Mouse (Mus musculus) spleen, postnatal 14 days (tissue): ENCODE results near the gene Rbpjl.

Source experiments
- DNase-seq, 2 experiments: peaks; one replicate each; pipeline ENCODE4 v3.0.0; 2021 to 2022; ENCODE audit warnings: low spot score in 2 of 2

Rbpjl gene

DNA sequence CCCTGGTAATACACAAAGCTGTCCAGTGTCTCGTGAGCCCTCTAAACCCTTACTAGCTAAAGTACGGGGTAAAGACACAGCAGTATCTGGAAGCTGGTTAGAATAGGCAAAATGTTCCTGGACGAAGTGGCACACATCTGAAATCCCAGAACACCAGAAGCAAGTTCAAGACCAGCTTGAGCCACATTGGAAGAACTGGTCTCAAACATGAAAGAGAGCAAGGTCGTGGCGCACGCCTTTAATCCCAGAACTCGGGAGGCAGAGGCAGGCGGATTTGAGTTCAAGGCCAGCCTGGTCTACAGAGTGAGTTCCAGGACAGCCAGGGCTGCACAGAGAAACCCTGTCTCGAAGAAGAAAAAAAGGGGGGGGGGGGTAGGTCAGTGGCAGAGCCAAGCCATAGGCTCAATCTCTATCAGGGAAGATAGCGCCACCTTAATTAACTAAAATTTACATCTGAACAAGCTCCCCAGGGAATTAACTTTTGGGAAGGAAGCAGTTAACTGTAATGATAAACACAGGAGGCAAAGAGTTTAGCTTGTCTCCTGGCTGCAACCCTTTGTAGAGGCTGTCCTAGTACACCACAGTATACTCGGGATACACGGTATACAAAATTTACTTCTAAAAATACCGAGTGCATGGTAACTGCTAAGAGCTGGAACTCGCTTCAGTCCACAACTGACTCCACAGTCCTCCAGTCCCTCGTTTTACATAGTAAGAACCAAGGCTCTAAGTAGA is 27.1 kb downstream of the Rbpjl start:
- no peak for DNase-seq

DNA sequence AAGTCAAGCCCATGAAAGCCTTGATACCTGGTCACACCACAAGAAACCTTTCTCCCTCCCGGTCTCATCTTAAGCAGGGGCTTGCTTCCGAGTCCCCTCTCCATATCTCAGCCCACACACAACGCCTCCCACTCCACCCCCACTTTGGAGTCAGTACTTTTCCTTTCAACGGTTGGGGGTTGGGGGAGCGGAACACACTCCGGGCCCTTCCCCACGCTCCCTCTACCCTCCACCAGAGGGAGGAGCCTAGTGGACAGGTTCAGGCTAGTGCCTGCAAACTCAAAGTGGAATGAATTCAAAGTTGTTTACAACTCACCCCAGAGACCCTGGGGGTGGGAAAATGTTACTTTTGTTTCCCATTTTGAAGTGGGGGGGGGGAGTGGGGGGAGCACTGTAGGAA is 27.8 kb downstream of the Rbpjl start:
- DNase-seq = no peak

DNA sequence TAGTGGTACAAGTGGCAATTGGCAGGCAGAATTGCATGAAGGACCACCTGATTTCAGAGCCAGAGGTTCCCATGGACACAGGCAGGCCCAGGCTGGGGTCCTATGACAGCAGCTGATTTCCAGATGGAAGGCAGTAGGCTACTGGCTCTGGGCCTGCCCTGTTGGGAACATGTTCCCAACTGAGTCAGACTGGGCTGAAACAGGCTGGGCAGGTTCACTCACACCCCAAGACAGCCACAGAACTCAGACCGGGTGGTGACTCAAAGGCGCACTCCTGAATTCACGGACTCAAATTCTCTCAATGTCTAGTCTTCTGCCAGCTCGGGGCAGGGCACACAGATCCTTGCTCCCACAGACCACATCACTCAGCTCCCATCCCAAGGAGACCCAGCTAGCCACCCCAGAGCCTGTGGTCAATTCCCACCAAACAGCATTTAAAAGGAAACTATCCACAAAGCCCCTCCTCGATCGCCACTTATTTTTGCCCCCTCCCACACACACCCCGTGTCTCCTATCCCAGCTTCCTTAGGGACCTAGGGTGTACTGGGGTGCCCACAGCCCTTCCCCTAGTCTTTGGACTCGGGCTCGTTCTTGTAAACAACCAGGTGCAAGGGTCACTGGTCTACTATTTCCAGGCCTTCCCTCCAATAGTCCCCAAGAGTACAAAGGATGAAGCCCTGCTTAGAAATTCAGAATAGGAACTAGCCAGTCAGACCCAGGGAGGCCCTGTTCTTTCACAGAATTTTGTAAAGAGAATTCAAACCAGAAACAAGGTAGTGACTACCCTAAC is 28.9 kb downstream of the Rbpjl start:
- DNase-seq = no peak

DNA sequence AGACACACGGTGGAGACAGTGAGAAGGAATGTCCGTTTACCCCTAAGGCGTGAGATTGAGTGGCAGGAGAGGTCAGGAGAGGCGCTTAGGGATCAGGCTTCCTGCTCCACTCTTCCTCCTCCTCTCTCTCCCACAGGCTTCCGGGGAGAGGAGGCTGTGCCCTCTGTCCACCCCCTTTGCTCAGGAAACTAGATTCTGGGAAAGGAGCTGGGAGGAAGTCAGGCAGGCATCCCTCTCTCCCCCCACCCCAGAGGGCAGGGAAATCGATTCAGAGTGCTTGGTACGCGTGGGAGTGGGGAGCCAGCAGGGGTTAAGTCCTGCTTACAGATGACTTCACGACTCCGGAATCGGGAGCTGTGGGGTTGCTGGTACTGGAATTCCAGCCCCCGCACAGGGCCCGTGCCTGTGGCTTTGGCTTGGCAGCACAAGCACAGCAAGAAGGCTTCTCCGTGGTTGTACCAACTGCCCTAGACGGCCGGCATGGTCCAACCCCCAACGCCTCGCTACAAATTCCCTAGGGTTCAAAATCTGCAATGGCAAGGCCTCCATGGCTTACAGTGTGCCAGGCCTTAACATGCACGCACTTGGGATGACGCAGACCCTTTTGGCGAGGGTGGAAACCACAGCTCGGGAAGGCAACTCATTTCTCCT is 29.7 kb downstream of the Rbpjl start:
- DNase-seq = no peak

DNA sequence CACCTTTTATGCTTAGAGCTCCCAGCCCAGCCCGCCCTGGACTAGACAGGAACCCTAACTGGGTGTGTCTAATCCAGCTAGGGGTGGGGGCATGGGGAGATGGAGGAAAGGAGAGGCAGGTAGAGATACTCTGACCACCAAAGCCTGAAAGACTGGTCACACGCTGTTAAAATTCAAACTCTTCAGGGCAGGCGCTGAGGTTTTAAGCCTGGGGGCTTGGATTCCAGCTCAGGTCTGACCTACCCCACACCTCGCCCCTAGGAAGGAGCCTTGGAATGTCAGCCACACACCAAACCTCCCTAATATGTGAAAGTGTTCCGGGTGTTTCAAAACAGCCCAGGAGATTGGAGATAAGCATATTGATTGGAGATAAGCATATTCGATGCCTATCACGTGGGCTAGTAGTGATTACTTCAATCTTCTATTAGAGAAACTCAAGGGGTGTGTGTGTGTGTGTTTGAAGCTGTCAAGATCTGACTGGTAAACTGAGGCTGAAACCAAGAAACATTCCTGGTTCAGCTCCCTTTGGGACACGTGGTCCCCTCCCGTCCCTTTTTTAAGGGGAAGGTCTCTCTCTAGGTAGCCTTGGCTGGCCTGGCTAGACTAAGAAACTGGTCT is 30.4 kb downstream of the Rbpjl start:
- DNase-seq = no peak

DNA sequence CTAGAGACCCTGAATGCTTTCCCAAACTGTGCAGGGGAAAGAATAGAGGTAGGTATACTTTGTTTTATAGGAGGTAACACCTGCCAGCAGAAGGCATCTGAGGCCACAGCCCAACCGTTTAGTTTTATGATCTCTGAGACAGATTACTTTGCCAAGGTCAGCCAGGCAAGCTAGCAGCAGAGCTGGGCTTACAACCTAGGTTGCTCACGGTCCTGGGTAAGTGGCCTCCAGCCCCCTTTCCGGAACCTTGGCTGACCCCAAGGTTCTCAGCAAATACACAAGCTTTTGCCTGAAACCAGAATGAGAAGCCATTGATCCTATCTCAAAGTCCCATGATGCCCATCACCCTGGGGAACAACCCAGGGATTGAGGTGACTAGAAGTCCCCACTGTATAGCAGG is 31.7 kb downstream of the Rbpjl start:
- no peak for DNase-seq

DNA sequence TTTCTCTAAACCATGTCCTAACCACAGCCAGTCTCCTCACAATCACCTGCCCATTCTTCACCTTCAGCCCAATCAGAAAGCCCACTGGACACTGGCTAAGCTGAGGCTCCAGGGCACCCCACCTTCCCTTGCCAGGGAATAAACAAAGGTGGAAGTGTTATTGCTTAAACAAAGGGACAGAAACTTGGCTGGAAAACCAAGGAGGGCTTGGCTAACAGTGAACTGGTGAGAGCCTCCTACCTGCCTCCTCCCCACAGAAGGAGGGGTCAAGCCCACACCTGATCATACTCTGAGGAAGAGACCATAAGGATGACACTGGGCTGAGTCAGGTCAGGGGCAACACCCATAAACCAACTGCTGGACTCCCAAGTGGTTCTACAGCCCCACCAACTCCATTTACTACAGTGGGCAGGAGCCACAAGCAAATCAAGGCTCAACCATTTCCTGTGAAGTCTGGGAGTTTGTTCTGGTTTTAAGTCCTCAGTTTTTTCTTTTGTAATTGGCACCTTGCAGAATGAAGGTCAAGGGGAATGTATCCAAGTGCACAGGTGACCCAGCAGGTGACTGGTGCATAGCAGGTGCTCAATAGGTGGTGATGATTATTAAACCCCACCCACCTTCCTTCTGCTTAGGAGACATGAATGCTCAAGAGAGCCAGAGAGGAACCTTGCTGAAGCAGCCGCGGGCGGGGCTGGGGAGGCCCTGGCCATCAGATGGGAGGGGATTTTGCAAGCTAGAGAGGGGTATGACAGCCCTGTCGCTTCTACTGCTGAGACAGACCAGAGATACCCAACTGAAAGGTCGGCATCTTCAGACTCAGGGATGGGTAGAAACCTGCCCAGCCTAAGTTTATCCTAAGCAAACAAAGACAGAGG is 32.5 kb downstream of the Rbpjl start:
- DNase-seq = no peak

DNA sequence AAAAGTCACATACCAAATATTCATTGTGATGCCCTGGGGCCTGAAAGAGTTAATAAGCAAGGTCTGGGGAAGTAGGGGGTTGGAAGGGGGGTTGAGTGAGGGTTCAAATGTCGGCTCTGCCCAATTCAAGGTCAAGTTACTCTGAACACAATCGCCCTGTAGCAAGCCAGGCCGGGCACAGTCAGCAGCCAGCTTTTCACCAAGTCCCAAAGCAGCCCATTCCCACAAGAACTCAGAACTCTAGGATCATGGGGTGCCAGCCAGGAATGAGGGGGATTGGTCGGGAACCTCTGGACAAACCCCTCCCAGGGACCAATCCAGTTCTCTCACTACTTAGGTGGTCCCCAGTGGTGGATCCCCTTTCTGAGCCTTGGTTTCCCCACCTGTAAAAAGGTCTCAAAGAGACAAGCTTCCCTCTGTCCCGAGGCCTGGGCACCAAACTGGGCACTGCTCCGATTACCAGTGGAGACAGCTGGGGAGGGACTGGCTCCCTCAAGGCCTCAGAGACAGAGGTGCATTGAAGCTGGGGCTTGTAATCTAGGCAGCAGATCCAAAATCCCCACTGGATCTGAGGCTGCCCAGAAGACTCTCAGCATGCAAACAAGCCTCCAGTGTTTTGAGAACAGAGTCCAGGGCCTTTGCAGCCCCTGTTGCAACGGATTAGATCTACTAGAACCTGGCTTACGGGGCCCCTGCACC is 33.4 kb downstream of the Rbpjl start:
- no peak for DNase-seq

DNA sequence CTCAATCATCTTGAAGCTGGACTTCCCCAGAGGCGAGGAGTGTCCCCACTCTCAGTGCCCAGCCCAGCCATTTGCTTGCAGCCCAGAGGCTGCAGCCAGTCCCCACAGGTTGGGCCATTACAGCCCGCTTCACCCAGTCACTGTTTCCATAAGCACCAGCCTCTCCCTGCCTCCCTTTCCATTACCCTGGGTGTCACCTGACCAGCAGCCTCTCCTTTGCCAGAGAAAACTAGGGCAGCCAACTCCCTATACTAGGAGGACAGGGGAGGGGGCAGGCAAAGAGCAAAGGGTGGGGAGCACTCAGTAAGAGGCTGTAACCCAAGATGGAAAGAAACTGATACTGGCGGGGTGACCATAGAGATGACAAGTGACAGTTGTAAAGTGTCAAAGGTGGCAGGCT is 34.0 kb downstream of the Rbpjl start:
- no peak for DNase-seq

DNA sequence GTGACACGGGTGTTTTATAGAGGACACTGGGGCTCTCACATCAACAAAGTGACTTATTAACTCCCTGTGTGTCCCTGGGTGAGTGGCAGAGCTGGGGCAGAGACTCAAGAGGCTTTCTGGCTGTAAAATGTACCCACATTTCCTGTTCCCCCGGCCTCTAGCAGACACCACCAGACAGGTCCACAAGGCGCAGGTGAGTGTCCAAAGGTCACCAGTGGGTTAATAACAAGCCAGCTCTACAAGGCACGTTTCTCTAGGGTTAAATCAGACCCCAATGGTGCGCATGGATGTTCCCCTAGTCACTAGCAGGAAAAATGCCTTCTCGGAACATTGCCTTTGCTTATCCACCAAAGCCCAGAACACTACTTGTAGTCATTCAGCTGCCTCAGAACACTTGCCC is 34.8 kb downstream of the Rbpjl start:
- no peak for DNase-seq

DNA sequence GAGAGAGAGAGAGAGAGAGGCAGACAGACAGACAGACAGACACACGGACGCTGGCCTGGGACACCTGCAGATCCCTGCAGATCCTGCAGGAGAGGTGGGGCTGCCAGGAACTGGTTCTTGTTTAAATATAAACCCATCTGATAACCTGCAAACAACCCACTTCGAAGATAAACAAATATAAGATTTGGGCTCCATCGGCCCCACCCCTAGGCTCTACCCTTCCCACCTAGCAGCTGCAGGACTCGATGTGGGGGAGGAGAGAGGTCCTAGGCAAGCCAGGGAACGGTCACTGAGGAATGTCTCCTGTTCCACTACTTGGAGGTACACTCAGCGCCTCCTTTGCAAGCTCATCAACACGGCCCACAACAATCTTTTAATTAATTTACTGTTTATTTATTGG is 35.3 kb downstream of the Rbpjl start:
- DNase-seq = no peak

DNA sequence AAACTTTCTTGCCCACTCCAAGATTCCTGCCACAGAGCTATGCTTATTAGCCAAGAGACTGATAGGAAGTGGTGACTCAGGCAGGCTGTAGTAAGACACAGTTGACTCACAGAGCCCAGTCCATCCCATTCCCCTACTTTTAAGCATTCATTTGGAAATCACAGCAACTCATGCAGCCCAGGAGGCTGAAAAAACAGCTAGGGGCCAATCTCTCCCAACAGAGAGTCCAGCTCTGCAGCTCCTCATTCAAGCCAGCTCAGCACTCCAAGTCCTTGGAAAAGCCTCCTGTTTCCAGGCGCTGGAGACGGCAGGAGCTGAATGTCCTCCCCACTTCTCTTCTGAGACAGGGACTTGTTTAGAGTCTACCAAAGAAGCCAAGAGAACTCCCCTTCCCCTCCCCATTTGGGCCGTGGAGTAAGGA is 36.1 kb downstream of the Rbpjl start:
- DNase-seq = no peak

DNA sequence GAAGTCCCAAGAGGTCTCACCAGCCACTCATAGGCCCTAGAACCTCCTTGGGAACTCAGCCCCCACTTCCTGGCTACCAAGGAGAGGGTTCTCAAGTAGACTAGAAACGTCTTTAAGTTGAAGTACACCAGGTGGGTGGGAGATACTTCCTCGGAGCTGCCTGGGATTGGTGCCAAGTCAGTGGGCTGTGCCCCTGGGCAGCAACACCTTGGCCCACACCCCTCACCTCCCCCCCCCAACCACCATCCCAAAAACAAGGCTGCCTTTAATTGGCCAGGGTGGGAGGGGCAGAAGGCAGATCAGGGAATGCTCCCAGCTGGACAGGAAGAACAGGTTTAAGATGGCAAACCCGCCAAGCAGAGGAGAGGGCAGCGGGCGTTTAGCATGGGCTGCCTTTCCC is 37.4 kb downstream of the Rbpjl start:
- DNase-seq = no peak

DNA sequence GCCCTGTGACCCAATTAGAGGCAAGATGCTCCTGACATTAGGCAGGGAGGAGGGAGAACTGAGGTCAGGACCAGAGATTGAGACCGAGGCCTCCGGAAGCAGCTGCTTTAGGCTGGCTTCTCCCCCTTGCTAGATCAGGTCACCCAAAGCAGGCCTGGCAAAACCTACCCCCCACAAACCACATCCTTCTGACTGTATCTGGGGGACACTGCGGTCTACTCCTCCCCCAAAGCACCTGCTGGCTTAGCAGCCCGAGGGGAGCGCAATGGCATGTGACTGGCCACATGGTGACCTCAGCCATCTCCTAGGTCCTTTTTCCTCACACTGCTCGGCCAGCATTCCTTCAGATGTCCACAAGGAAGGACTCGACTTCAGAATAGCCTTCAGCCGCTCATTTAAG is 38.2 kb downstream of the Rbpjl start:
- DNase-seq = peak; percentile 37 to 54

DNA sequence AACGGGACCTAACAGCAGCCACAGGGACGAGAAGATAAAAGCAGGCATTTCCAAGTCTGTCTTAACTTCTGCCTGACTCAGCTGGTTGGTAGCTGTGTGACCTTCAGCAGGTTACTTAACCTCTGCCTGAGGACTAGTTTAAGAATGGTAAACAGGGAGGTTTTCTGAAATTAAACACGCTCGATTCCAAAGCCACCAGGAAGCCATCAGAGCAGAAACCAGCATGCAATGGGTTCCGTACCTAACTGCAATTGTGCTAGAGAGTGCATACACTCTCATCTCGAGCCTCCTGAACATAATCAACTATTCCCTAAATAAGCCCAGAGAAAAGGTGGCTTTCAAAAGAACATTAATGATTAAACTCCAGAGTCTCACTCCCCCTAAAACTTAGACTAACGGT is 38.8 kb downstream of the Rbpjl start:
- DNase-seq = no peak

DNA sequence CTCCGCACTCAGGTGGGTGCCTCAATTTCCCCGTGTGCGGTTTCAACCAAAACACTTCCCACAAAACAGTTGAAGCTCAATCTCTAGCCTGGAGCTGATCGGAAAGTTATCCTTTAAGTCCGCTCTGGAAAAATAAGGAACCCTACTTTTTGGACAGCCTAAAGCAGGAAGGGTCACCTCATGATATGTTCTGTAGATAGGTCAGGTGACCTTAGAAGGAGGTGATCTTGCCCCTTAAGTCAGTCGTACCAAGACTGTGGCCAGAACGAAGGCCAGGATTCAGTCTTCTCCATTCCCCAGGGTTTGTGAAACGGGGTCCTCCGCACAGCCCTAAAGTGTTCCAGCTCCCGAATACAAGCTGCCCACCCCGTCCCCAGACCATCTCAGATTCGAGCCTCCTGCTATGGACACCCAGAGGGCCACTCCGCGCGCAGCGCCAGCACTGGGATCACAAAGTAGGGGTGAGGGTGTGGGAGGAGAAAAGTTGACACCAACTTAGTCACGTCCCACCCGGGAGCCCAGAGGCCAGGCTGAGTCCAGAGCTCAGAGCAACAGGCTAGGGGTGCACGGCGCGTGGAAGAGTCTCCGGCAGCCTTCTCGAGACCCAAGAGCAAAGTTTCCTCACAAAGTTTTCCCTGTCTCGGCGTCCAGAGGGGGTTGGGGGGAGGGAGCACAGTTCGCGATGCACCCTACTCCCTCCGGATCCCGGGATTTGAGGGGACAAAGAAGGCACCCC is 39.5 kb downstream of the Rbpjl start:
- no peak for DNase-seq

DNA sequence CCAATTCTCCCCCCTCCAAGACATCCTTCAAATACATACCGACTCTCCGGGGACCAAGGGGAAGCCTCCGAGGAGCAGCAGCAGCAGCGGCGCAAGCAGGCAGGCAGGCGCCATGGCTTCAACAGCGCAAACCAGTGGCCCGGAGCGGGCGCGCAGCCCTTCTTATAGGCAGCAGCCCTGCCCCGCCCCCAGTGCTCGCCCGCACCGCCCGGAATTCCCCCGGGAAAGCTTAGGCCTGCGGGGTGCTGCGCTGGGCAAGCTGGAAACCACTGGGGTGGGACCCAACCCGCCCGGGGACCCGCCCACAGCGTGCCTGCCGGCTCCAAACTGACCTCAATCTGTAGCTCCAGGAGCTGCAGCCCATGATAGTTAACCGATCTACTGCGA is 40.1 kb downstream of the Rbpjl start:
- DNase-seq = peak; percentile 62 to 73

DNA sequence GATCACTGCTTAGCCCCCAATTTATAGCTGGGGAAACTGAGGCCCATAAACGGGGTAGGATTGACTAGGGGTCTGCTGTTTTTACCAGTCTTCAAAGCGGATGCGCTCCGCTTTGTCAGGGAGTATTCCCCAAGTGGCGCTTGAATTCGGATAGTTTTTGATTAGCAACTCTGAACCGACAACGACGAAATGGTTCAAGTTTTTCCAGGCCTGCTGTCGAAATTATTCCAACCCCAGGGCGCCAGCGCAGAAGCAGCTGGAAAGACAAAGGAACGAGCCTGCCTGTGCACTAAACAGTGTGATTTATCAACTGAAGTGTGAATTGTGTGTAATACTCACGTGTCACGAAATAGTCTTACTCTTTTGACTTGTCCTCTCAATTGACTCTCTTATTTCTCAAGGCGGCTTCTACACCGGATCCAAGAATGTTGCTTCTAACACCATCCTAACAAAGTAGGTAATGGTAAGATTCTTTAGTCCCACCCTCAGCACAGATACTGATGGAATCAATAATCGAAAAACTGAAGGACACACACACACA is 40.6 kb downstream of the Rbpjl start, which contains the start of gene Sdc4:
TSS of gene Sdc4 (minus strand) at position 428 of the 541 bp plus-strand sequence.
- DNase-seq = no peak

DNA sequence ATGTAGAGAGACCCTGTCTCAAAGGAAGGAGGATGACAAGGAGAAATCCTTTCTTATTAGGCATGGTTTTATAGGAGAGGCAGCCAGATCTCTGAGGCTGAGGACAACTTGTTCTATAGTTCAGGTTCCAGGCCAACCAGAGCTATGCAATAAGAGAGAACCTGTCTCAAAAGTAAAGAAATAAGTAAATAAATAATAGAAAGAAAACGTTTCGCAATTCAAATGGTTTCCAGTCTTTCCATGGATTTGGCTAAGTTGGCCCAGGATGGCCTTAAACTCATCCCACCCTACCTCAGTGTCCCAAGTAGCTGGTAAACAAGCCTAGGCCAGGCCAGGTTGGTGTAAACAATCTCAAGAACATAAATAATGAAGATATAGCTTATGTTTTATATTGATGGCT is 41.8 kb downstream of the Rbpjl start:
- DNase-seq = no peak
